Mouse (Mus musculus) cerebellum, adult 8-10 months (tissue): ENCODE results near the gene Vmn2r25.
"Not testable (repeated sequence)": the region's sequence is repeated elsewhere in the genome, so short reads cannot be mapped to it uniquely, and the experiment has no call there.

ENCODE experiments used
- DNase-seq: peaks from one replicate; pipeline ENCODE4 v3.0.0; 2022

Gene Vmn2r25

GRCm38 (mm10) chr6:123853363-123853762 is at the start of gene Vmn2r25:
Gene Vmn2r25, minus strand, starts transcription at chr6:123853463.
- not testable (repeated sequence) for DNase-seq

- DNase-seq: no peak
These were observed 33.3 kb downstream of the Vmn2r25 start for GRCm38 (mm10) chr6:123819951-123820350.

- DNase-seq: not testable (repeated sequence)
These were observed 43.0 kb downstream of the Vmn2r25 start for GRCm38 (mm10) chr6:123810291-123810690.

GRCm38 (mm10) chr6:123793746-123794145 is 59.5 kb downstream of the Vmn2r25 start:
- DNase-seq: no peak

GRCm38 (mm10) chr6:123784857-123785256 is 68.4 kb downstream of the Vmn2r25 start:
- DNase-seq: no peak

GRCm38 (mm10) chr6:123778579-123778978 is 74.7 kb downstream of the Vmn2r25 start, which contains the start of gene Vmn2r24:
Gene Vmn2r24, plus strand, starts transcription at chr6:123778879.
- no peak for DNase-seq
